Mouse (Mus musculus) myocyte (in vitro differentiated cells): Measurements from ENCODE around the gene Tcea3.

Experiments used
- MAX ChIP-seq: IDR thresholded peaks from one replicate; pipeline ENCODE4 v1.6.1; 2011; ENCODE audit warnings: low read depth, mild to moderate bottlenecking, control low read depth
- POLR2A ChIP-seq: IDR thresholded peaks from one replicate; pipeline ENCODE4 v1.6.1; 2011; ENCODE audit warnings: low read depth, mild to moderate bottlenecking, control low read depth, moderate library complexity; ENCODE audit not compliant: insufficient read length
- USF1 ChIP-seq: IDR thresholded peaks from one replicate; pipeline ENCODE4 v1.6.1; 2011; ENCODE audit warnings: low read depth, mild to moderate bottlenecking, control low read depth, moderate library complexity

- no peak for TF ChIP-seq POLR2A
- no peak for TF ChIP-seq USF1
- TF ChIP-seq MAX = no peak
Observed at GRCm38 (mm10) chr4:136220133-136220775, 27.3 kb upstream of the Tcea3 start.
